In genomic region chr2:113585721-113586531, GRCm38 (mm10) we compare ENCODE assay signal across 23 mouse cellular contexts.
A peak's percentile ranks its signal among the peaks of the same experiment; 100 is the strongest.
DNase-seq lines count a peak whose midpoint lies in the region; ATAC-seq and TF ChIP-seq lines count a peak whose summit lies in the region.
"Had no signal": no experiment of that assay in that cellular context is flagged by ENCODE, and none has a peak within 500 bp of the region (broad histone marks: within the 10 kb centered on the region; RNA-seq: fewer than 3 reads in every experiment).

No protein-coding gene starts in this region.

- peak; percentile 11 to 47 for DNase-seq in frontal cortex, adult 2 months (ENCODE audit: extremely low spot score in 1 of 2, low spot score in 1 of 2)
- no peak for DNase-seq in frontal cortex, postnatal 14 days (ENCODE audit: low spot score in 2 of 2)
- no peak for DNase-seq in lung, postnatal 14 days
- DNase-seq in retina, postnatal 1 day, result peak; percentile 79
- DNase-seq in liver, result no peak
- DNase-seq: adrenal gland, postnatal 25 days; cerebellum, adult 9-11 months; embryo, embryonic 11 days; gastrocnemius, postnatal 36 days; heart, postnatal 36 days; kidney, adult 2 months; kidney, postnatal 36 days; lung, postnatal 10 days; spleen, adult 18-20 months had no signal

- no peak overlapping the region for H3K27ac ChIP-seq in lung, embryonic 16.5 days (ENCODE audit: low read length)
- peak overlapping the region; percentile 94 for H3K27ac ChIP-seq in embryonic fibroblast, embryonic 13.5 days (ENCODE audit: insufficient read depth, low read length)
- H3K27ac ChIP-seq: liver, embryonic 12.5 days; neural tube, embryonic 15.5 days had no signal

- WGBS in lung, embryonic 16.5 days, result 63% methylated on average over 6 of the region's 6 CpGs

- no peak for TF ChIP-seq POLR2A in embryonic fibroblast, embryonic 13.5 days (IDR thresholded peaks at IDR 0.05; ENCODE audit: low read depth, low read length)

- no peaks in the 10 kb centered on the region for H3K36me3 ChIP-seq in lung, embryonic 16.5 days (ENCODE audit: control insufficient read depth, insufficient read depth, low read length)
- H3K36me3 ChIP-seq: G1E; liver, embryonic 12.5 days; neural tube, embryonic 15.5 days had no signal

- no peaks in the 10 kb centered on the region for H3K27me3 ChIP-seq in lung, embryonic 16.5 days (ENCODE audit: control insufficient read depth, insufficient read depth, low read depth, low read length)
- H3K27me3 ChIP-seq: liver, embryonic 12.5 days; neural tube, embryonic 15.5 days had no signal

- peak; percentile 26; the same call in 1 of the 2 replicates for ATAC-seq in lung, embryonic 16.5 days (ENCODE audit: low read depth)
- ATAC-seq in erythroid progenitor cell, adult 5-6 weeks (replicated peaks; ENCODE audit: low FRiP score, poor library complexity, severe bottlenecking), result no peak
- ATAC-seq: hindbrain, embryonic 16.5 days had no signal

- no peak for TF ChIP-seq CTCF in embryonic fibroblast, embryonic 13.5 days (IDR thresholded peaks at IDR 0.05; ENCODE audit: borderline replicate concordance, insufficient read depth, low read length)

- H3K4me1 ChIP-seq in lung, embryonic 16.5 days (replicated peaks; ENCODE audit: control insufficient read depth, insufficient read depth, low read length), result no peaks in the 10 kb centered on the region
- H3K4me1 ChIP-seq in embryonic fibroblast, embryonic 13.5 days (ENCODE audit: control insufficient read depth, insufficient read depth, low read length), result peaks cover 2% of the 10 kb centered on the region; the same call in 1 of the 2 replicates
- H3K4me1 ChIP-seq: liver, embryonic 12.5 days; neural tube, embryonic 15.5 days had no signal

- H3K9ac ChIP-seq in lung, embryonic 16.5 days (ENCODE audit: low read length), result no peak overlapping the region
- H3K9ac ChIP-seq: liver, embryonic 12.5 days; neural tube, embryonic 15.5 days had no signal

- H3K9me3 ChIP-seq in lung, embryonic 16.5 days (ENCODE audit: control insufficient read depth, low read length), result no peaks in the 10 kb centered on the region
- H3K9me3 ChIP-seq: liver, embryonic 12.5 days; neural tube, embryonic 15.5 days had no signal

- no peak overlapping the region for H3K4me3 ChIP-seq in lung, embryonic 16.5 days (ENCODE audit: low read length)
- no peak overlapping the region for H3K4me3 ChIP-seq in embryonic fibroblast, embryonic 13.5 days (ENCODE audit: insufficient read depth, low read length)
- H3K4me3 ChIP-seq: erythroblast, embryonic 14.5 days; liver, embryonic 12.5 days; neural tube, embryonic 15.5 days had no signal

- no peak overlapping the region for H3K4me2 ChIP-seq in lung, embryonic 16.5 days (ENCODE audit: low read depth, low read length)
- H3K4me2 ChIP-seq: heart, embryonic 11.5 days; liver, embryonic 12.5 days; neural tube, embryonic 15.5 days had no signal

Comparison
In these comparisons a context has a peak if more than half of its experiments do, and no peak if none do; other contexts are left out.
1. DNase-seq: peak in frontal cortex, adult 2 months (2 of 2) and retina, postnatal 1 day (single experiment); none in frontal cortex, postnatal 14 days (0 of 2), lung, postnatal 14 days (single experiment) and liver (single experiment).